Mouse (Mus musculus): ENCODE data around the gene Arfgap3.

Arfgap3 gene

GRCm38 (mm10) chr15:83251176-83252004 is 98.7 kb downstream of the Arfgap3 start, which contains the start of gene A4galt:
TSS of gene A4galt (minus strand) at chr15:83251774.
- peak; percentile 48 for DNase-seq

- no peak for DNase-seq
Measured at GRCm38 (mm10) chr15:83250651-83251175, 99.3 kb downstream of the Arfgap3 start.
